Mouse (Mus musculus) neural tube, embryonic 12.5 days (tissue): Measurements from ENCODE around the gene Acadm. TPM values are rescaled to one million over a fixed set of nuclear protein-coding genes. Genes with fewer than 3 reads are reported as not detected.

Source experiments
- polyA plus RNA-seq: library from polyadenylated mRNA; unstranded; fragments of >200 nt; fragmentation: Nextera tagmentation; extraction: Ambion mirVana; gene quantifications from 2 replicates; pipeline ENCODE4 v1.2.1, GENCODE M21; 2016

Gene Acadm
- polyA plus RNA-seq, 1 experiment from 2014 or later, result 56.7 TPM

Other genes with a start within 250 kb of the Acadm start
- gene St6galnac3, start 219.5 kb downstream of the Acadm start, polyA plus RNA-seq, result 29.2 and 34.8 TPM in 2 replicates
- gene Asb17, start 100.4 kb downstream of the Acadm start, polyA plus RNA-seq, result 0.14 TPM in 1 of 2 replicates, not detected in the other
- gene Msh4, start 38.5 kb downstream of the Acadm start, polyA plus RNA-seq, result 0.11 and 0.14 TPM in 2 replicates
- 36.8 and 38.4 TPM in 2 replicates for gene Rabggtb, start 31.6 kb downstream of the Acadm start, polyA plus RNA-seq
- gene Slc44a5, start 28.8 kb upstream of the Acadm start, polyA plus RNA-seq, result 3.2 and 3.8 TPM in 2 replicates